Mouse (Mus musculus): ENCODE results near the gene Gnao1.

DNA sequence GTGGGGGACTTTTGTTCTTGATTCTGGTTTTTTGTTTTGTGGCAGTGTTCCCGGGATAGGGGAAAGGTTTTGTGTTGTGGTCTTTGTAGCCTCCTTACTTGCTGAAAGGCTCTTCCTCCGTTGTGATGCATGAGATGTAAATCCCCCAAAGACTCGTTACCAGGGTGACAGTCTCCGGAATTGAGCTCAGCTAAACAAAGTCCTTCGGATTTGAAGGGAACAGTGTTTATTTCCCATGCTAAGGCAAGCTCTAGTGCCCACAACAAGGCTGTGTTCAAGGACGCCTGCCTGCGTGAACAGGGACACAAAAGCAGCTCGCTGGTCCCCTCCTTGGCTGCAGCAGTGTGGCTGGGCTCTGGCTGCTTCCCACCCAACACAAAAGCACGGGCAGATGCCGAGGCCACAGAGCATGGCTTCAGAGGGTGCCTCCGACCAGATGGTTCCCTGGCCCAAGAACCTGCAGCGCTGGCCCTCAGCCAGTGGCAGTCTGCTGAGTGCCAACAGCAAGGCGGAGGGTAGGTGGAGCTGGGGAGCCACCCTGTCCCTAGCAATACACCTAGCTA lies 108.2 kb downstream of the Gnao1 start:
- TF ChIP-seq CTCF (IDR thresholded peaks at IDR 0.05; ENCODE audit: low read depth) (no peak), EP300 (IDR thresholded peaks at IDR 0.05; ENCODE audit: low read depth) (no peak)
